Mouse (Mus musculus) monocyte, adult 5-6 weeks (primary cell): Measurements from ENCODE around the gene Arhgap32. TPM values are rescaled to one million over a fixed set of nuclear protein-coding genes. Genes with fewer than 3 reads are reported as not detected.

Experiments used
- ATAC-seq: fragments of 153-309, 156-312 bp; replicated peaks from 2 replicates; pipeline ENCODE4 v1.8.0; 2017; ENCODE audit warnings: mild to moderate bottlenecking; ENCODE audit not compliant: low TSS enrichment, insufficient number of reproducible peaks, severe bottlenecking, poor library complexity, low FRiP score
- total RNA-seq: library from RNA; stranded (forward); fragments of 200-1000, 200-491, 200-594 nt; gene quantifications from 3 replicates; pipeline ENCODE4 v1.2.3, GENCODE M21; 2017

Arhgap32 gene
- total RNA-seq, result under 0.01 to 3.7 TPM (median 0.49 TPM) in 3 replicates

GRCm38 (mm10) chr9:32115786-32116185 lies at the start of gene Arhgap32:
Gene Arhgap32, plus strand, starts transcription at chr9:32116136.
- no peak for ATAC-seq

GRCm38 (mm10) chr9:32072778-32073177 lies 43.2 kb upstream of the Arhgap32 start:
- ATAC-seq, result no peak

GRCm38 (mm10) chr9:32088106-32088776 lies 27.7 kb upstream of the Arhgap32 start:
- ATAC-seq, result no peak

GRCm38 (mm10) chr9:32088882-32089281 lies 27.1 kb upstream of the Arhgap32 start:
- ATAC-seq, result no peak

- ATAC-seq, result no peak
These were observed 22.5 kb upstream of the Arhgap32 start for GRCm38 (mm10) chr9:32093456-32093855.

- ATAC-seq, result no peak
These were observed 21.4 kb upstream of the Arhgap32 start for GRCm38 (mm10) chr9:32094351-32095120.

- no peak for ATAC-seq
These were observed 20.4 kb upstream of the Arhgap32 start for GRCm38 (mm10) chr9:32095511-32095910.

- no peak for ATAC-seq
These were observed 19.4 kb upstream of the Arhgap32 start for GRCm38 (mm10) chr9:32096541-32096940.

GRCm38 (mm10) chr9:32097123-32097522 lies 18.8 kb upstream of the Arhgap32 start:
- ATAC-seq, result no peak

GRCm38 (mm10) chr9:32098425-32099155 lies 17.3 kb upstream of the Arhgap32 start:
- ATAC-seq, result no peak

GRCm38 (mm10) chr9:32100561-32100960 lies 15.4 kb upstream of the Arhgap32 start:
- no peak for ATAC-seq

GRCm38 (mm10) chr9:32101488-32101887 lies 14.4 kb upstream of the Arhgap32 start:
- no peak for ATAC-seq

GRCm38 (mm10) chr9:32104670-32105069 lies 11.3 kb upstream of the Arhgap32 start:
- ATAC-seq, result no peak

GRCm38 (mm10) chr9:32110376-32110775 lies 5.6 kb upstream of the Arhgap32 start:
- no peak for ATAC-seq

GRCm38 (mm10) chr9:32116272-32116671 lies 336 bp downstream of the Arhgap32 start:
- no peak for ATAC-seq

GRCm38 (mm10) chr9:32117876-32118275 lies 1.9 kb downstream of the Arhgap32 start:
- ATAC-seq, result no peak

GRCm38 (mm10) chr9:32118433-32118832 lies 2.5 kb downstream of the Arhgap32 start:
- no peak for ATAC-seq

GRCm38 (mm10) chr9:32119586-32119985 lies 3.6 kb downstream of the Arhgap32 start:
- no peak for ATAC-seq

GRCm38 (mm10) chr9:32120162-32120561 lies 4.2 kb downstream of the Arhgap32 start:
- ATAC-seq, result no peak
